Mouse (Mus musculus) erythroid progenitor cell, adult 5-6 weeks (primary cell): Measurements from ENCODE around the gene Evx1. TPM values are rescaled to one million over a fixed set of nuclear protein-coding genes. Genes with fewer than 3 reads are reported as not detected.

Experiments used
- ATAC-seq: replicated peaks from 2 replicates; pipeline ENCODE4 v1.8.0; 2016; ENCODE audit warnings: moderate number of reproducible peaks, mild to moderate bottlenecking, moderate TSS enrichment, inconsistent platforms; ENCODE audit not compliant: poor library complexity, low FRiP score, severe bottlenecking
- total RNA-seq, 2 experiments: library from RNA; stranded (forward) in 1 of 2; stranded (reverse) in 1 of 2; fragments of 150-400 nt in 1 of 2; fragments of 186-747, 209-891 nt in 1 of 2; gene quantifications; 2 replicates each; pipeline versions ENCODE4 v1.2.3 to v1.2.4; 2015 to 2017; ENCODE audit warnings: low replicate concordance in 2 of 2

Gene Evx1
- total RNA-seq (2015; ENCODE audit: low replicate concordance) (not detected in 2 replicates), total RNA-seq (2017; ENCODE audit: low replicate concordance) (not detected in 2 replicates)

GRCm38 (mm10) chr6:52313391-52314303 lies at the start of gene Evx1:
Gene Evx1, plus strand, starts transcription at chr6:52313498.
- ATAC-seq = no peak

- no peak for ATAC-seq
These were observed 49.0 kb upstream of the Evx1 start for GRCm38 (mm10) chr6:52264106-52264790.

GRCm38 (mm10) chr6:52265306-52265912 lies 47.9 kb upstream of the Evx1 start:
- no peak for ATAC-seq

- ATAC-seq = no peak
These were observed 47.2 kb upstream of the Evx1 start for GRCm38 (mm10) chr6:52265913-52266665.

GRCm38 (mm10) chr6:52266666-52266985 lies 46.7 kb upstream of the Evx1 start:
- ATAC-seq = no peak

GRCm38 (mm10) chr6:52267221-52267620 lies 46.1 kb upstream of the Evx1 start:
- ATAC-seq = no peak

- ATAC-seq = no peak
These were observed 45.6 kb upstream of the Evx1 start for GRCm38 (mm10) chr6:52267691-52268090.

GRCm38 (mm10) chr6:52268341-52268740 lies 45.0 kb upstream of the Evx1 start:
- no peak for ATAC-seq

- ATAC-seq = no peak
These were observed 44.5 kb upstream of the Evx1 start for GRCm38 (mm10) chr6:52268756-52269155.

GRCm38 (mm10) chr6:52270494-52271480 lies 42.5 kb upstream of the Evx1 start:
- no peak for ATAC-seq

- no peak for ATAC-seq
These were observed 40.3 kb upstream of the Evx1 start for GRCm38 (mm10) chr6:52272766-52273655.

GRCm38 (mm10) chr6:52273656-52274280 lies 39.5 kb upstream of the Evx1 start:
- no peak for ATAC-seq

GRCm38 (mm10) chr6:52274576-52274975 lies 38.7 kb upstream of the Evx1 start:
- ATAC-seq = no peak

- no peak for ATAC-seq
These were observed 37.6 kb upstream of the Evx1 start for GRCm38 (mm10) chr6:52275563-52276280.

- ATAC-seq = no peak
These were observed 36.9 kb upstream of the Evx1 start for GRCm38 (mm10) chr6:52276382-52276781.

GRCm38 (mm10) chr6:52276920-52277319 lies 36.4 kb upstream of the Evx1 start:
- no peak for ATAC-seq

- ATAC-seq = no peak
These were observed 32.2 kb upstream of the Evx1 start for GRCm38 (mm10) chr6:52281084-52281483.
